Mouse (Mus musculus) myocyte (in vitro differentiated cells): Measurements from ENCODE around the gene Ufd1.

ENCODE experiments used
- CEBPB ChIP-seq: IDR thresholded peaks from 2 replicates; pipeline ENCODE4 v1.6.1; 2011; ENCODE audit warnings: mild to moderate bottlenecking, moderate library complexity; ENCODE audit not compliant: poor library complexity, insufficient read depth, severe bottlenecking
- E2F4 ChIP-seq: IDR thresholded peaks from one replicate; pipeline ENCODE4 v1.6.1; 2011; ENCODE audit warnings: mild to moderate bottlenecking, control low read depth, moderate library complexity; ENCODE audit not compliant: insufficient read depth
- MAX ChIP-seq: IDR thresholded peaks from one replicate; pipeline ENCODE4 v1.6.1; 2011; ENCODE audit warnings: low read depth, mild to moderate bottlenecking, control low read depth
- MYOD1 ChIP-seq, 3 experiments: IDR thresholded peaks; one replicate each; pipeline ENCODE4 v1.6.1; 2011; ENCODE audit warnings: control low read depth in 2 of 3, low read depth in 2 of 3, mild to moderate bottlenecking in 2 of 3, moderate library complexity in 1 of 3; ENCODE audit not compliant: insufficient read length in 2 of 3, control insufficient read depth in 1 of 3
- MYOG ChIP-seq, 3 experiments: IDR thresholded peaks; one replicate each; pipeline ENCODE4 v1.6.1; 2011; ENCODE audit warnings: control low read depth in 2 of 3, low read depth in 2 of 3, mild to moderate bottlenecking in 2 of 3; ENCODE audit not compliant: insufficient read length in 2 of 3, control insufficient read depth in 1 of 3, insufficient read depth in 1 of 3
- POLR2A ChIP-seq: IDR thresholded peaks from one replicate; pipeline ENCODE4 v1.6.1; 2011; ENCODE audit warnings: low read depth, mild to moderate bottlenecking, control low read depth, moderate library complexity; ENCODE audit not compliant: insufficient read length
- POLR2AphosphoS2 ChIP-seq: IDR thresholded peaks from one replicate; pipeline ENCODE4 v1.6.1; 2011; ENCODE audit warnings: low read depth, control low read depth; ENCODE audit not compliant: insufficient read length
- REST ChIP-seq: IDR thresholded peaks from one replicate; pipeline ENCODE4 v1.6.1; 2011; ENCODE audit warnings: mild to moderate bottlenecking, control low read depth, moderate library complexity; ENCODE audit not compliant: insufficient read depth, insufficient read length
- SRF ChIP-seq: IDR thresholded peaks from one replicate; pipeline ENCODE4 v1.6.1; 2011; ENCODE audit warnings: low read depth; ENCODE audit not compliant: control insufficient read depth, insufficient read length
- TCF12 ChIP-seq: IDR thresholded peaks from one replicate; pipeline ENCODE4 v1.6.1; 2011; ENCODE audit warnings: mild to moderate bottlenecking, control low read depth; ENCODE audit not compliant: poor library complexity, insufficient read depth, severe bottlenecking
- TCF3 ChIP-seq: IDR thresholded peaks from one replicate; pipeline ENCODE4 v1.6.1; 2011; ENCODE audit warnings: low read depth, control low read depth; ENCODE audit not compliant: insufficient read length
- USF1 ChIP-seq: IDR thresholded peaks from one replicate; pipeline ENCODE4 v1.6.1; 2011; ENCODE audit warnings: low read depth, mild to moderate bottlenecking, control low read depth, moderate library complexity

DNA sequence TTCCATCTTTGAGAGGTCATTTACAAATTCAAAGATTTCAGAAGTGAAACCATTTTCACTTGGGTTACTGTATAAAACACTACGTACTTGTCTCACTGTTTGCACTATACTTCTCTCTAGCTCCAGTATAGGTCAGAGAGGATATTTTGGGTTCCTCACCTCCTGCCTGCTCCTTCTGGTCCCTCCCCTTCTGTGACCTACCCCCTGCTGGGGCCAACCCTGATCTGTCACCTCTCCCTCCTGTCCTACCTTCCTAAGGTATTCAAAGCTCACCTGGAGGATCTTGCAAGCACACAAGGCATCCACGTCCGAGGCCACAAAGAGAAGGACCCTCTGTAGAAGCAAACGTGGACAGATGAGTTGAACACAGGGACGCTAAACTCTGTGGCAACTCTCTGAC is 547 bp upstream of the Ufd1 start:
- TF ChIP-seq POLR2AphosphoS2: no peak
- TF ChIP-seq POLR2A: no peak
- TF ChIP-seq TCF3: no peak
- TF ChIP-seq REST: no peak
- TF ChIP-seq MAX: no peak
- TF ChIP-seq SRF: no peak
- TF ChIP-seq MYOG (IDR thresholded peaks at IDR 0.05; ENCODE audit: control insufficient read depth in 1 of 3, insufficient read depth in 1 of 3, insufficient read length in 2 of 3, low read depth in 2 of 3): no peak
- no peak for TF ChIP-seq E2F4
- no peak for TF ChIP-seq USF1
- TF ChIP-seq TCF12: no peak
- TF ChIP-seq MYOD1 (IDR thresholded peaks at IDR 0.05; ENCODE audit: control insufficient read depth in 1 of 3, insufficient read length in 2 of 3, low read depth in 2 of 3): no peak
- no peak for TF ChIP-seq CEBPB
